Mouse (Mus musculus) lung, embryonic 14.5 days (tissue): ENCODE data around the gene Rgs9. TPM values are rescaled to one million over a fixed set of nuclear protein-coding genes. Genes with fewer than 3 reads are reported as not detected.

Experiments used
- ATAC-seq: fragments of 200-750 bp; cut with Nextera tagmentation; 2 replicates; pipeline ENCODE4 v1.8.0; 2017; ENCODE audit warnings: mild to moderate bottlenecking, moderate TSS enrichment, moderate library complexity; ENCODE audit not compliant: insufficient read depth
- DNase-seq: peaks from one replicate; pipeline ENCODE4 v3.0.0-alpha.2; 2015
- H3K27ac ChIP-seq: fragments of 300-500 bp; sonication (generic); 2 replicates; pipeline ENCODE4 v1.5.1; 2014; ENCODE audit warnings: low read depth, mild to moderate bottlenecking, moderate library complexity
- H3K27me3 ChIP-seq: fragments of 300-500 bp; sonication (generic); 2 replicates; pipeline ENCODE4 v1.6.1; 2014; ENCODE audit warnings: low read length, control low read depth; ENCODE audit not compliant: insufficient read depth
- H3K36me3 ChIP-seq: fragments of 300-500 bp; sonication (generic); 2 replicates; pipeline ENCODE4 v1.6.1; 2014; ENCODE audit warnings: control low read depth; ENCODE audit not compliant: insufficient read depth
- H3K4me1 ChIP-seq: fragments of 300-500 bp; sonication (generic); 2 replicates; pipeline ENCODE4 v1.6.1; 2014; ENCODE audit warnings: antibody characterized with exemption, control low read depth; ENCODE audit not compliant: insufficient read depth
- H3K4me2 ChIP-seq: fragments of 300-500 bp; sonication (generic); 2 replicates; pipeline ENCODE4 v1.6.1; 2014; ENCODE audit warnings: mild to moderate bottlenecking
- H3K4me3 ChIP-seq: fragments of 300-500 bp; sonication (generic); 2 replicates; pipeline ENCODE4 v1.5.1; 2014; ENCODE audit warnings: low read depth, low read length
- H3K9ac ChIP-seq: fragments of 300-500 bp; sonication (generic); 2 replicates; pipeline ENCODE4 v1.6.1; 2014
- H3K9me3 ChIP-seq: fragments of 300-500 bp; sonication (generic); 2 replicates; pipeline ENCODE4 v1.6.1; 2016; ENCODE audit warnings: low read depth, low read length, control low read depth
- CTCF ChIP-seq: IDR thresholded peaks from 2 replicates; pipeline ENCODE4 v1.5.1; 2016; ENCODE audit warnings: antibody characterized with exemption, low read depth
- WGBS: fragments of 180-500 bp; shearing (Covaris S2); extraction: QIAGEN DNeasy Blood & Tissue Kit; methylation state at CpG from one replicate; pipeline ENCODE4 v1.1.7; 2014; 5-methylcytosine and 5-hydroxymethylcytosine counted together
- polyA plus RNA-seq: library from polyadenylated mRNA; unstranded; fragments of >200 nt; fragmentation: Nextera tagmentation; extraction: Ambion mirVana; gene quantifications from 2 replicates; pipeline ENCODE4 v1.2.1, GENCODE M21; 2014

The Rgs9 gene
- polyA plus RNA-seq, 1 experiment from 2014 or later = 1.5 TPM

DNA sequence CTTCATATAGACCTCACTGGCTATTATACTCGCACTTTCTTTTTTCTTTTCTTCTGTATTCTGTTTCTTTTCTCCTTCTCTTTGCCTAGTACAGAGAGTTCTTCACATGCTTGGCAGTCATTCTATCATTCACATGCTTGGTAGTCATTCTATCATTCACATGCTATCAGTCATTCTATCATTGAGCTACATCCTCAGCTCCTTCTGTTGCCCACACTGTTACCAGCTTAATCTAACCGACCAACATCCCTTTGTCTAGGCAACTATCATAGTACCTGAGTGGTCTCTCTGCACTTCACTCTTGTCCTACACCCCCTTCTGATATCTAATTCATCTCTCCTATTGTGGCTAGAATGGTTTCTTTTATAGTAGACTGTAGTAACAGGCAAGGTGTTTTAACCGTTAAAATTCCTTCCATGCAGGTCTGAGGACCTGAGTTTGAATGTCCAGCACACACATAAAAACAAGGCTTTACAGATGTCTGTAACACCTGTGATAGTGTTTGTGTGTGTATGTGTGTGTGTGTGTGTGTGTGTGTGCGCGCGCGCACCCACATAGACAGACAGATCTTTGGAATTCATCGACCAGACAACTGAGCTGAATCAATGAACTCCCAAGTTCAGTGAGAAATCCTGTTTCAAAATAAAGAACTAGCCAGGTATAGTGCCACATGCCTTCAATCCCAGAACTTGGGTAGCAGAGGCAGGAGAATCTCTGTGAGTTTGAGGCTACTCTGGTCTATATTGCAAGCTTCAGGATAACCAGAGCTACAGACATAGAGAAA is 41.4 kb upstream of the Rgs9 start:
- no peak overlapping the region for H3K4me3 ChIP-seq
- no peak overlapping the region for H3K4me2 ChIP-seq
- H3K27ac ChIP-seq = no peak overlapping the region
- no peak overlapping the region for H3K9ac ChIP-seq
- TF ChIP-seq CTCF = no peak
- H3K9me3 ChIP-seq = no peaks in the 10 kb centered on the region
- ATAC-seq (no peak), DNase-seq (no peak)
- H3K36me3 ChIP-seq = no peaks in the 10 kb centered on the region
- peaks cover 7% of the 10 kb centered on the region for H3K4me1 ChIP-seq
- WGBS = 90% methylated on average over 8 of the region's 8 CpGs
- H3K27me3 ChIP-seq = no peaks in the 10 kb centered on the region

- ATAC-seq (no peak), DNase-seq (no peak)
- 62% methylated on average over 6 of the region's 6 CpGs for WGBS
- no peak overlapping the region for H3K27ac ChIP-seq
- no peaks in the 10 kb centered on the region for H3K9me3 ChIP-seq
- no peak overlapping the region for H3K4me2 ChIP-seq
- H3K4me1 ChIP-seq = no peaks in the 10 kb centered on the region
- no peaks in the 10 kb centered on the region for H3K36me3 ChIP-seq
- H3K9ac ChIP-seq = no peak overlapping the region
- TF ChIP-seq CTCF = no peak
- H3K27me3 ChIP-seq = no peaks in the 10 kb centered on the region
- H3K4me3 ChIP-seq = no peak overlapping the region
These were observed 38.0 kb upstream of the Rgs9 start for GRCm38 (mm10) chr11:109335890-109336289.

DNA sequence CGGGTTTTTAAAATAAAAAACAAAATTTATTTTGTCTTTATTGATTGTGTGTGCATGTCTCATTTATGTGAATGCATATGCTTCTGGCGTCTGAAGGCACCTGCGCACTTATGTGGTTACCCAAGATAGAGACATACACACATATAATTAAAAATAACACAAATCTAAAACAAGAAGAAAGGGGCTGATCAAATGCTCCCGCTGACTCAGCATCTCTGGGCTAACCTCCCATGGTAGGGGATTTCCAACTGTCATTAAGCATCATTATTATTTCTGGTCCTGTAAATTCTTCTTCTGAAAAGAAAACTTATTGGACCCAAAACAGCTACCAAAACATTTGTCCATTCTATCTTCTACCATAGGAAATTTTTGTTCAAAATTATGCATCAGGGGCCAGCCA is 36.8 kb upstream of the Rgs9 start:
- Histone ChIP-seq H3K36me3 (no peaks in the 10 kb centered on the region), H3K4me1 (no peaks in the 10 kb centered on the region), H3K4me2 (no peak overlapping the region), H3K9me3 (no peaks in the 10 kb centered on the region), H3K27me3 (no peaks in the 10 kb centered on the region), H3K27ac (no peak overlapping the region), H3K9ac (no peak overlapping the region), H3K4me3 (no peak overlapping the region)
- WGBS = 87% methylated on average over 4 of the region's 4 CpGs
- DNase-seq (no peak), ATAC-seq (no peak)
- no peak for TF ChIP-seq CTCF

GRCm38 (mm10) chr11:109332722-109333121 is 34.8 kb upstream of the Rgs9 start:
- WGBS = 63% methylated on average over 6 of the region's 6 CpGs
- H3K9ac ChIP-seq = no peak overlapping the region
- DNase-seq (no peak), ATAC-seq (no peak)
- no peaks in the 10 kb centered on the region for H3K27me3 ChIP-seq
- H3K36me3 ChIP-seq = no peaks in the 10 kb centered on the region
- H3K9me3 ChIP-seq = no peaks in the 10 kb centered on the region
- no peak for TF ChIP-seq CTCF
- H3K4me1 ChIP-seq = no peaks in the 10 kb centered on the region
- H3K4me2 ChIP-seq = no peak overlapping the region
- H3K4me3 ChIP-seq = no peak overlapping the region
- H3K27ac ChIP-seq = no peak overlapping the region

GRCm38 (mm10) chr11:109331424-109331824 is 33.5 kb upstream of the Rgs9 start:
- ATAC-seq (peak; percentile 95), DNase-seq (peak; percentile 99)
- H3K4me2 ChIP-seq = peak overlapping the region; percentile 57
- H3K27ac ChIP-seq = no peak overlapping the region
- no peaks in the 10 kb centered on the region for H3K4me1 ChIP-seq
- no peaks in the 10 kb centered on the region for H3K36me3 ChIP-seq
- peak overlapping the region; percentile 13; the same call in 1 of the 2 replicates for H3K9ac ChIP-seq
- H3K4me3 ChIP-seq = peak overlapping the region; percentile 27
- no peaks in the 10 kb centered on the region for H3K27me3 ChIP-seq
- peak; percentile 94 for TF ChIP-seq CTCF
- H3K9me3 ChIP-seq = no peaks in the 10 kb centered on the region
- WGBS = 5% methylated on average over 6 of the region's 6 CpGs

- Histone ChIP-seq H3K36me3 (no peaks in the 10 kb centered on the region), H3K4me3 (0 out of 2 replicates have a peak overlapping the region, but pooled peaks have one; percentile 27), H3K27me3 (no peaks in the 10 kb centered on the region), H3K27ac (no peak overlapping the region), H3K9me3 (no peaks in the 10 kb centered on the region), H3K4me1 (no peaks in the 10 kb centered on the region), H3K9ac (no peak overlapping the region), H3K4me2 (peak overlapping the region; percentile 57; the same call in 1 of the 2 replicates)
- DNase-seq = no peak
- WGBS = 31% methylated on average over 17 of the region's 17 CpGs
- no peak for TF ChIP-seq CTCF
- peak; percentile 66 for ATAC-seq
These were observed 32.9 kb upstream of the Rgs9 start for GRCm38 (mm10) chr11:109330706-109331393.

DNA sequence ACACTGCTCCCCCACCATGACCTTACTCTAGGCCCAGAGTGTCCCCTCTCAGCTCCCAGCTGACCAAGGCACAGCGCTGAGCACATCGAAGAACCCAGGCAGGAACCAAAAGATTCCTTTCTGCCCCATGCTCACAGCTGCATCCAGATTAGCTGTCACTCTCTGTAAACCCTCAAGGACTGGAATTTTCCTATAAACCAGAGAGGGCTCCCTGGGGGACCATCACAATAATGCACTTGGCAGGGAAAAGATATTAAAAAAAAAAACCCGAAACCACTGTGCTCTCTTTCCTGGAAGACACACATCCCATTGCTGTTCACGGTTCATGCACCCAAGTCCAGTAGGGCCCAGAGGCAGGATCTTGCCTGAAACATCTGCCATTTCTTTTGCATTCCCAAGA is 31.4 kb upstream of the Rgs9 start:
- no peak for TF ChIP-seq CTCF
- 54% methylated on average over 4 of the region's 4 CpGs for WGBS

More for the DNA sequence above, 31.4 kb upstream of the Rgs9 start:
- H3K9me3 ChIP-seq = no peaks in the 10 kb centered on the region
- no peaks in the 10 kb centered on the region for H3K4me1 ChIP-seq
- H3K27me3 ChIP-seq = no peaks in the 10 kb centered on the region
- H3K4me2 ChIP-seq = no peak overlapping the region
- H3K36me3 ChIP-seq = no peaks in the 10 kb centered on the region
- ATAC-seq = no peak
- H3K27ac ChIP-seq = no peak overlapping the region
- H3K4me3 ChIP-seq = no peak overlapping the region
- H3K9ac ChIP-seq = no peak overlapping the region
- peak; percentile 20 for DNase-seq
